Mouse (Mus musculus) erythroblast, adult 5-6 weeks (primary cell): ENCODE measurements around the gene Lamb1. TPM values are rescaled to one million over a fixed set of nuclear protein-coding genes. Genes with fewer than 3 reads are reported as not detected.

Experiments used
- ATAC-seq: replicated peaks from 2 replicates; pipeline ENCODE4 v1.8.0; 2016; ENCODE audit warnings: moderate number of reproducible peaks, mild to moderate bottlenecking, moderate TSS enrichment, inconsistent platforms; ENCODE audit not compliant: poor library complexity, low FRiP score, severe bottlenecking
- total RNA-seq, 2 experiments: library from RNA; stranded (forward) in 1 of 2; stranded (reverse) in 1 of 2; fragments of 150-400 nt in 1 of 2; fragments of 200-764, 138-1000 nt in 1 of 2; gene quantifications; 2 replicates each; pipeline versions ENCODE4 v1.2.3 to v1.2.4; 2015 to 2017; ENCODE audit warnings: low replicate concordance in 2 of 2

Gene Lamb1
- total RNA-seq, 2 experiments from 2014 or later: 0.68 TPM; not detected in 1

- no peak for ATAC-seq
Measured at GRCm38 (mm10) chr12:31280318-31280717, 15.3 kb downstream of the Lamb1 start.

GRCm38 (mm10) chr12:31281100-31281591 is 16.1 kb downstream of the Lamb1 start:
- no peak for ATAC-seq

GRCm38 (mm10) chr12:31282241-31282640 is 17.2 kb downstream of the Lamb1 start:
- no peak for ATAC-seq

GRCm38 (mm10) chr12:31283131-31283530 is 18.1 kb downstream of the Lamb1 start:
- ATAC-seq: no peak

- no peak for ATAC-seq
Measured at GRCm38 (mm10) chr12:31283617-31284136, 18.6 kb downstream of the Lamb1 start.

GRCm38 (mm10) chr12:31289046-31289445 is 24.0 kb downstream of the Lamb1 start:
- no peak for ATAC-seq

- ATAC-seq: no peak
Measured at GRCm38 (mm10) chr12:31290951-31291350, 25.9 kb downstream of the Lamb1 start.

- no peak for ATAC-seq
Measured at GRCm38 (mm10) chr12:31293361-31294142, 28.5 kb downstream of the Lamb1 start.

GRCm38 (mm10) chr12:31294526-31294925 is 29.5 kb downstream of the Lamb1 start:
- no peak for ATAC-seq

- ATAC-seq: no peak
Measured at GRCm38 (mm10) chr12:31294996-31295395, 30.0 kb downstream of the Lamb1 start.

- ATAC-seq: no peak
Measured at GRCm38 (mm10) chr12:31295505-31295904, 30.5 kb downstream of the Lamb1 start.

- no peak for ATAC-seq
Measured at GRCm38 (mm10) chr12:31296097-31296496, 31.1 kb downstream of the Lamb1 start.

GRCm38 (mm10) chr12:31298122-31298521 is 33.1 kb downstream of the Lamb1 start:
- ATAC-seq: no peak

GRCm38 (mm10) chr12:31298530-31298929 is 33.5 kb downstream of the Lamb1 start:
- ATAC-seq: no peak

GRCm38 (mm10) chr12:31299126-31299525 is 34.1 kb downstream of the Lamb1 start:
- ATAC-seq: no peak

GRCm38 (mm10) chr12:31299676-31300197 is 34.7 kb downstream of the Lamb1 start:
- no peak for ATAC-seq

- no peak for ATAC-seq
Measured at GRCm38 (mm10) chr12:31300276-31300675, 35.2 kb downstream of the Lamb1 start.

- ATAC-seq: no peak
Measured at GRCm38 (mm10) chr12:31302266-31302665, 37.2 kb downstream of the Lamb1 start.

- no peak for ATAC-seq
Measured at GRCm38 (mm10) chr12:31302766-31303511, 37.9 kb downstream of the Lamb1 start.

- ATAC-seq: no peak
Measured at GRCm38 (mm10) chr12:31306075-31306675, 41.1 kb downstream of the Lamb1 start.
